Mouse (Mus musculus): ENCODE data around the gene Pgm5. TPM values are rescaled to one million over a fixed set of nuclear protein-coding genes. Genes with fewer than 3 reads are reported as not detected.

The Pgm5 gene
- polyA plus RNA-seq, 1 experiment from 2014 or later: 1.6 TPM

DNA sequence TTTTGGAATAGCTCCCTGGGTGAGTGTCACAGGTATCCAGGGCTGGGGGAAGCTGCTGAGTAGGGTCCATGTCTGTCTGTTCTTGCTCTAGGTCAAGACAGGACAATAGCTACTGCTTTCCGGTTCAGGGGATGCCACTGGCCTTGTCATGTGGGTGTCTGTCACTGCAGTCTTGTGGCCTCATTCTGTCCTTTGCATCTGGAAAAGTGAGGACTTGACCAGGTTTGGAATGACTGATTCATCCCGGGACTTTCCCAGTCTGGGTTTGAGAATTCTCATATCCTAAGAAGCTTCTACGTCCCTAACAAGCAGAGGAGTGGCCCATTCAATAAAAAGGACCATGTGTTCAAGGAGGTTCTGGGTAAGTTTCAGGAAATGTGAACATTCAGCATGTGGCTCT is 122.9 kb downstream of the Pgm5 start:
- no peak overlapping the region for H3K4me2 ChIP-seq
- no peak overlapping the region for H3K9ac ChIP-seq (ENCODE audit: low read depth, low read length)
- WGBS: 77% methylated on average over 3 of the region's 3 CpGs
- H3K4me1 ChIP-seq (replicated peaks; ENCODE audit: control insufficient read depth, insufficient read depth, low read length): no peaks in the 10 kb centered on the region
- ATAC-seq (replicated peaks; ENCODE audit: low FRiP score): no peak
- no peaks in the 10 kb centered on the region for H3K36me3 ChIP-seq (ENCODE audit: control insufficient read depth, insufficient read depth, low read length)
- H3K27ac ChIP-seq (ENCODE audit: low read depth, low read length): no peak overlapping the region
- H3K27me3 ChIP-seq (replicated peaks; ENCODE audit: control insufficient read depth, insufficient read depth, low read length): no peaks in the 10 kb centered on the region
- DNase-seq (ENCODE audit: low spot score): no peak
- no peaks in the 10 kb centered on the region for H3K9me3 ChIP-seq (ENCODE audit: control insufficient read depth, low read length)
- no peak overlapping the region for H3K4me3 ChIP-seq (ENCODE audit: low read depth, low read length)

DNA sequence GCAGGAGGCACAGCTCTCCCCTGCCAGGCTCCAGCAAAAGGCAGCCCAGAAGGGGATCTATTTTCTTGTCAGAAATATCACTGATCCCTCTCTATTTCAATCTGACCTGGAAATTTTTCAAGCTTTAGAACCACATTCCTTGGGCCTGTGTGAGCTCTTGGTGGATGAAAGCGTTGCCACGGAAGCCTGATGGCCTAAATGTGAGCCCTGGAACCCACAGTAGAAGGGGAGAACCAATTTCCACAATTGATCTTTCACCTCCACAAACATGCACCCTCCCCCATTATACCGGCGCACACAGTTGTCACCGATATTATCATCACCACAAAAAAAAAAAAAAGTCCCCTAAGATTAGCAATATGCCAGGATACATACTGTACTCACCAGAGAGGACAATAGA is 123.6 kb downstream of the Pgm5 start:
- 91% methylated on average over 5 of the region's 5 CpGs for WGBS
- ATAC-seq (replicated peaks; ENCODE audit: low FRiP score): no peak
- Histone ChIP-seq H3K9ac (ENCODE audit: low read depth, low read length) (no peak overlapping the region), H3K9me3 (ENCODE audit: control insufficient read depth, low read length) (no peaks in the 10 kb centered on the region), H3K4me2 (no peak overlapping the region), H3K4me3 (ENCODE audit: low read depth, low read length) (no peak overlapping the region), H3K4me1 (replicated peaks; ENCODE audit: control insufficient read depth, insufficient read depth, low read length) (no peaks in the 10 kb centered on the region), H3K27ac (ENCODE audit: low read depth, low read length) (no peak overlapping the region), H3K36me3 (ENCODE audit: control insufficient read depth, insufficient read depth, low read length) (no peaks in the 10 kb centered on the region), H3K27me3 (replicated peaks; ENCODE audit: control insufficient read depth, insufficient read depth, low read length) (no peaks in the 10 kb centered on the region)
- no peak for DNase-seq (ENCODE audit: low spot score)

DNA sequence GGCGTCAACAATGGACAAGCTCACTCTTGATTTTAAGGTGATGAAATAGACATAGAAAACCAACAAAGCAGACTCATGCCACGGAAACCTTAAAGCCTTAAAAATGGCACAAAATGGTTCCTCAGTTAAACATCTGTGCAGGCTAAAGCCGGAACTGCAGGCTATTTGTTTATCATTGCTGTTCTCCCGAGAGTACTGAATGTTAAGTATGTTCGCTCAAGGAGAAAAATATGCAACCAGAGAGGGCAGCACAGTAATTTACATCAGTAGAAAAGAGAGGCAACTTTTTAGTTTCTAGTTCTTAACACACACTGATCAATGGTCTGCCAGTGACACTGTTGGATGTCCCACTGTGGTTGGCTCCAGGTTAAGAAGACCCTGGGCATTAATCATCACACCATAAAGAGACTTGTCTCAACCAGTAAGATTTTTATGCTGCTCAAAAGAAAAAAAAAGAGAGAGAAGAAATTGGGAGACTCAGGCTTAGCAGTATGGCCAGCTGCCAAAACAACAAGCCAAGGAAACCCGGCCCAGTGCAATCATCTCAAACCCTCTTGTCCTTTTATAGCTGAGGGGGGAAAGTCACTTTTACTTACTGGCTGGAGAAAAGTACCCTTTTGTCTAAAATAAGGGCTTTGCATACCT is 126.0 kb downstream of the Pgm5 start:
- Histone ChIP-seq H3K36me3 (ENCODE audit: control insufficient read depth, insufficient read depth, low read length) (no peaks in the 10 kb centered on the region), H3K9ac (ENCODE audit: low read depth, low read length) (no peak overlapping the region), H3K4me1 (replicated peaks; ENCODE audit: control insufficient read depth, insufficient read depth, low read length) (no peaks in the 10 kb centered on the region), H3K27me3 (replicated peaks; ENCODE audit: control insufficient read depth, insufficient read depth, low read length) (no peaks in the 10 kb centered on the region), H3K27ac (ENCODE audit: low read depth, low read length) (no peak overlapping the region), H3K4me3 (ENCODE audit: low read depth, low read length) (no peak overlapping the region), H3K9me3 (ENCODE audit: control insufficient read depth, low read length) (no peaks in the 10 kb centered on the region), H3K4me2 (no peak overlapping the region)
- WGBS: 71% methylated on average over 6 of the region's 6 CpGs
- DNase-seq (ENCODE audit: low spot score): no peak
- ATAC-seq (replicated peaks; ENCODE audit: low FRiP score): no peak

DNA sequence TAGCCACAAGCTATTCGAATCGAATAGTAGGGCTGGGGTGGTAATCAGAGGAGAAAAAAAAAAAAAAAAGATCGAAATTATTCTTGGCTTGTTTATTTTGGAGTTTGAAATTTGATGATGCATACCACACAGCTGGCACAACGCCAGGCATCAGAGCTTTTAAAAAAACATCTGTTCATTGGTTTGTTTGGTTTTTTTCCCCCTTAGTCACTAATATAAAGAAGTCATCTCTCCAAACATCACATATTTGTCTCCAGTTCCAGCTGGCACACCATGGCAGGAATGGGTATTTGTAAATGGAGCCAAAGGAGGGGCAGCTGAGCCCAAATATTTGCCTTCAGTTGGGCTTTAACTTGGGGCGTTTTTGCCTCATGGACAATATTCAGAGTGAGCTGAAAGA is 131.0 kb downstream of the Pgm5 start:
- Histone ChIP-seq H3K9me3 (ENCODE audit: control insufficient read depth, low read length) (no peaks in the 10 kb centered on the region), H3K4me3 (ENCODE audit: low read depth, low read length) (no peak overlapping the region), H3K4me2 (no peak overlapping the region), H3K9ac (ENCODE audit: low read depth, low read length) (no peak overlapping the region), H3K27me3 (replicated peaks; ENCODE audit: control insufficient read depth, insufficient read depth, low read length) (no peaks in the 10 kb centered on the region), H3K4me1 (replicated peaks; ENCODE audit: control insufficient read depth, insufficient read depth, low read length) (no peaks in the 10 kb centered on the region), H3K36me3 (ENCODE audit: control insufficient read depth, insufficient read depth, low read length) (no peaks in the 10 kb centered on the region), H3K27ac (ENCODE audit: low read depth, low read length) (no peak overlapping the region)
- DNase-seq (ENCODE audit: low spot score) (no peak), ATAC-seq (replicated peaks; ENCODE audit: low FRiP score) (no peak)
- WGBS: 67% methylated on average over 5 of the region's 5 CpGs

DNA sequence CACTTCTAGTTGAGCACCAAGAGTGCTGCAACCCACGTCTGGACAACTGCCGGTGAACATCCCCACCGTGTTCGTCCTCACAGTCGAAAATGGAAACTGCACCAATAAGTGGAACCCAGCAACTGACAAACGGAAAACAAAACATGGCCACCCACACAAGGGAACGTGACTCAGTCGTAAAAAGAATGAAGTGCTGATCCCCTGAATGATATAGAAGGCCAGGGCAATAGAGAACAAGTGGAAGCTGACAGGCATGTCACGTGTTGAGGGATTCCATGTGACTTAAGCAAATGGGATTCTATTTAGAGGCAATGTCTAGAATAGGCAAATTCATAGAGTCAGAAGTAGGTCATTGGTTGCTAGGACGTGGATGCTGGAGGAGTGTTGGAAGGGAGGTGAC is 137.3 kb downstream of the Pgm5 start:
- Histone ChIP-seq H3K36me3 (ENCODE audit: control insufficient read depth, insufficient read depth, low read length) (no peaks in the 10 kb centered on the region), H3K9ac (ENCODE audit: low read depth, low read length) (no peak overlapping the region), H3K4me2 (no peak overlapping the region), H3K9me3 (ENCODE audit: control insufficient read depth, low read length) (no peaks in the 10 kb centered on the region), H3K4me1 (replicated peaks; ENCODE audit: control insufficient read depth, insufficient read depth, low read length) (no peaks in the 10 kb centered on the region), H3K4me3 (ENCODE audit: low read depth, low read length) (no peak overlapping the region), H3K27me3 (replicated peaks; ENCODE audit: control insufficient read depth, insufficient read depth, low read length) (no peaks in the 10 kb centered on the region), H3K27ac (ENCODE audit: low read depth, low read length) (no peak overlapping the region)
- WGBS: 79% methylated on average over 10 of the region's 10 CpGs
- ATAC-seq (replicated peaks; ENCODE audit: low FRiP score) (no peak), DNase-seq (ENCODE audit: low spot score) (no peak)

DNA sequence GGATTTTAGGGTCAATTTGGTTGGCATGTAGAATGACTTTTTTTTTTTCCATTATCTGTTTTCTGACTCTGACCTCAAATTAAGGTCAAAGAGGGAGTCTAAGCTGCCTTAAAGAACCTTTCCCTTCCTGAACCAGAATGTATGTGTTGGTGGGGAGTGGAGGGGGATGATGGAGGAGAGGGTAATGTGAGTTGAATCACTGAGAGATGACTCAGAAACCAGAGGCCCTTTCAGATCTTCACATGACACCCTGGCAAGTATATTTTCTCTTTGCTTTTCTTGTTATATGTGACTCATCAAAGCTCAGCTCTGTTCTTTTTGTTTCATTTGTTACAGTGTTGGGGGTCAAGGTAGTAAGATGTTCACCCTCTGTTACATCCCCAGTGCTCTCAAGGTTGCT is 141.2 kb downstream of the Pgm5 start:
- no peak for ATAC-seq (replicated peaks; ENCODE audit: low FRiP score)

DNA sequence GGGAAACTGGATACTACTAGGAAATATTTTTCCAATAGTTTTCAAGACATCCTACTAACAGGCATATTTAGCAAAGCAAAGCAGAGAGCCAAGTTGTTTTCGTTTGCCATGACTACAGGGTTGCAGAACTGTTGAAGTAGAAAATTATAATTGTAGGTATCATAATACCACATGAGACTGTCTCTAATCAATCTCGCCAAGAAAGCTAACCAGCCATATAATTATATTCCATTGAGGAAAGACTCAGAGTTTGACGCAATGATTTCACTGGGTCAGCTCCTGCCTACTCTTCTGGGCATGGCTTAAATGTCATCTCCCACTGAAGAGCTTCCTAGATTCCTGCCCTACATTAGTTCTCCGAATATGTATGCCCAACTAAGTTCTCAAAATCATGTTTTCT is 142.2 kb downstream of the Pgm5 start:
- no peak for DNase-seq (ENCODE audit: low spot score)
- Histone ChIP-seq H3K36me3 (ENCODE audit: control insufficient read depth, insufficient read depth, low read length) (no peaks in the 10 kb centered on the region), H3K9me3 (ENCODE audit: control insufficient read depth, low read length) (no peaks in the 10 kb centered on the region), H3K27me3 (replicated peaks; ENCODE audit: control insufficient read depth, insufficient read depth, low read length) (no peaks in the 10 kb centered on the region), H3K27ac (ENCODE audit: low read depth, low read length) (no peak overlapping the region), H3K9ac (ENCODE audit: low read depth, low read length) (no peak overlapping the region), H3K4me1 (replicated peaks; ENCODE audit: control insufficient read depth, insufficient read depth, low read length) (no peaks in the 10 kb centered on the region), H3K4me3 (ENCODE audit: low read depth, low read length) (no peak overlapping the region), H3K4me2 (no peak overlapping the region)
- no peak for ATAC-seq (replicated peaks; ENCODE audit: low FRiP score)
- 67% methylated on average over 4 of the region's 4 CpGs for WGBS

More for the DNA sequence above, 141.2 kb downstream of the Pgm5 start:
- H3K36me3 ChIP-seq (ENCODE audit: control insufficient read depth, insufficient read depth, low read length): no peaks in the 10 kb centered on the region
- H3K9ac ChIP-seq (ENCODE audit: low read depth, low read length): no peak overlapping the region
- no peaks in the 10 kb centered on the region for H3K27me3 ChIP-seq (replicated peaks; ENCODE audit: control insufficient read depth, insufficient read depth, low read length)
- H3K4me2 ChIP-seq: no peak overlapping the region
- H3K9me3 ChIP-seq (ENCODE audit: control insufficient read depth, low read length): no peaks in the 10 kb centered on the region
- no peak overlapping the region for H3K27ac ChIP-seq (ENCODE audit: low read depth, low read length)
- no peak overlapping the region for H3K4me3 ChIP-seq (ENCODE audit: low read depth, low read length)
- no peak for DNase-seq (ENCODE audit: low spot score)
- H3K4me1 ChIP-seq (replicated peaks; ENCODE audit: control insufficient read depth, insufficient read depth, low read length): no peaks in the 10 kb centered on the region

DNA sequence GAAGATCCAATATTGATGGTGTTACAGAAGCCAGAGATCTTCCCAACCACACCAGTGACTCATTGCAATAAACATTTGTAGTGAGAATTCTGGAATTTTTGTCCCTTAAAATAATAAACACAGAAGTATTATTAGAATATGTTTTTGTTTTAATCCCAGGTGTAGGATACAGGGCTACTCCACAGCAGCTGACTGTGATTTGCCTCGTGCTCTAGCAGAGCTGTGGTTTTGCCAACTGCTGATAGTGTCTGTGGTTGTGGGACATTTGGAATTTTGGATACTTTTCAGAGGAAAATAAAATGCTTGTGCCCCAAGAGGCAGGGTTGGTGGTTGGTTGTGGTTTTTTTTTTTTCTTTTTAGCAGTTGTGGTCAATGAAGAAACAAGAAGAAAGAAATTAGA is 143.6 kb downstream of the Pgm5 start:
- no peak for DNase-seq (ENCODE audit: low spot score)
- no peak overlapping the region for H3K4me2 ChIP-seq
- WGBS: 59% methylated on average over 1 of the region's 1 CpGs
- H3K4me1 ChIP-seq (replicated peaks; ENCODE audit: control insufficient read depth, insufficient read depth, low read length): no peaks in the 10 kb centered on the region
- no peak for ATAC-seq (replicated peaks; ENCODE audit: low FRiP score)
- H3K36me3 ChIP-seq (ENCODE audit: control insufficient read depth, insufficient read depth, low read length): no peaks in the 10 kb centered on the region
- H3K27ac ChIP-seq (ENCODE audit: low read depth, low read length): no peak overlapping the region
- no peaks in the 10 kb centered on the region for H3K27me3 ChIP-seq (replicated peaks; ENCODE audit: control insufficient read depth, insufficient read depth, low read length)
- no peak overlapping the region for H3K9ac ChIP-seq (ENCODE audit: low read depth, low read length)
- H3K4me3 ChIP-seq (ENCODE audit: low read depth, low read length): no peak overlapping the region
- H3K9me3 ChIP-seq (ENCODE audit: control insufficient read depth, low read length): no peaks in the 10 kb centered on the region

DNA sequence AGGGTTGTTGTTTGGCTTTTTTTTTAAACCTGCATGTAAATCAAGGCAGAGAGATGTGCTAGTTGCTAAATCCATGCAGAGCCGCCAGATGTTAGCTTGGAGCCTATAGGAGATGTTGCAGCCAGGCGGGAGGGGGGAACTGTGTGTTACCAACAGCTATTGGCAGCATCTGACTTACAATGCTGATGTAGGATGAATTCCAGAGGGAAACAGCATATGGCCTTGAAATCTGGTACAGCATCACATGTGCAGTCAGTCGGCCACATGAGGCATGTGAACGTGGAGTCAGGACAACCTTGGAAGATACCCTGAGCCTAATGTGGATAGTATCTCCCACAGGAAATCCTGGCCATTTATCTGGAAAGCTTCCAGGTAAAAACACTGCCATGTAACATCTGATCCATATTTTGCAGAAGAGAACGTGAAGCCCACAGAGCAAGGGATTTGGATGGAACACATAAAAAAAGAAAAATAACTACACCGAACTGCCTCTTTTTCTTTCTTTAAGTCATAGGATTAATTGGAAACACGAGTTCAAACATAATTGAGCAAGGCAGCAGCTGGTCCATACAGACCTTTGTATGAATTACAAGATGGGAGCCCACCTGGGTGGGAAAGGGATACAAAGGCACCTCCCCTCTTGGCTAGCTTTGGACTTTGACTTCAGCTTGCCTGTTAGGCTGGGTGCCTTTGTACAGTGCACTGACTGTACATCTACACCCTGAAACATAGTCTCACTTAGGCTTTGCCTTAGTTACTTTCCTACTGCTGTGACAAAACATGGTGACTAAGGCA is 145.2 kb downstream of the Pgm5 start:
- H3K9ac ChIP-seq (ENCODE audit: low read depth, low read length): no peak overlapping the region
- H3K4me3 ChIP-seq (ENCODE audit: low read depth, low read length): no peak overlapping the region
- 84% methylated on average over 7 of the region's 7 CpGs for WGBS
- H3K4me1 ChIP-seq (replicated peaks; ENCODE audit: control insufficient read depth, insufficient read depth, low read length): no peaks in the 10 kb centered on the region
- no peak for DNase-seq (ENCODE audit: low spot score)
- no peaks in the 10 kb centered on the region for H3K36me3 ChIP-seq (ENCODE audit: control insufficient read depth, insufficient read depth, low read length)
- H3K9me3 ChIP-seq (ENCODE audit: control insufficient read depth, low read length): no peaks in the 10 kb centered on the region
- no peak overlapping the region for H3K27ac ChIP-seq (ENCODE audit: low read depth, low read length)
- H3K27me3 ChIP-seq (replicated peaks; ENCODE audit: control insufficient read depth, insufficient read depth, low read length): no peaks in the 10 kb centered on the region
- no peak overlapping the region for H3K4me2 ChIP-seq
- ATAC-seq (replicated peaks; ENCODE audit: low FRiP score): no peak
